Mouse (Mus musculus) spleen, postnatal 10 days (tissue): Measurements from ENCODE around the gene Rgs18.

Experiments used
- DNase-seq, 2 experiments: peaks; one replicate each; pipeline ENCODE4 v3.0.0; 2021 to 2022; ENCODE audit warnings: low spot score in 2 of 2

Rgs18 gene

GRCm38 (mm10) chr1:144775331-144775730 is at the start of gene Rgs18:
Gene Rgs18 (minus strand): TSS chr1:144775435.
- peak in 1 of 2 experiments; percentile 36 for DNase-seq

GRCm38 (mm10) chr1:144774394-144774793 is 841 bp downstream of the Rgs18 start:
- no peak for DNase-seq

- no peak for DNase-seq
Observed at GRCm38 (mm10) chr1:144766218-144766617, 9.0 kb downstream of the Rgs18 start.

- DNase-seq = no peak
Observed at GRCm38 (mm10) chr1:144760792-144761191, 14.4 kb downstream of the Rgs18 start.

- no peak for DNase-seq
Observed at GRCm38 (mm10) chr1:144750763-144751162, 24.5 kb downstream of the Rgs18 start.

GRCm38 (mm10) chr1:144746182-144746581 is 29.1 kb downstream of the Rgs18 start:
- DNase-seq = no peak

GRCm38 (mm10) chr1:144737739-144738138 is 37.5 kb downstream of the Rgs18 start:
- DNase-seq = no peak

- no peak for DNase-seq
Observed at GRCm38 (mm10) chr1:144720736-144721135, 54.5 kb downstream of the Rgs18 start.

GRCm38 (mm10) chr1:144704373-144704772 is 70.9 kb downstream of the Rgs18 start:
- DNase-seq = no peak
